Mouse (Mus musculus): ENCODE measurements at regions not wholly inside any gene's neighbourhood (a gene's known extent, or its start where the extent isn't known, plus 50 kb on each side); places are given as distances from the start of the nearest gene placed in this dataset.

GRCm38 (mm10) chr13:51939262-51939661 is 92.8 kb downstream of the Gadd45g start:
- no peaks in the 10 kb centered on the region for H3K4me1 ChIP-seq (ENCODE audit: control insufficient read depth, insufficient read depth, low read depth, low read length)
- WGBS = 92% methylated on average over 4 of the region's 4 CpGs
- no peak overlapping the region for H3K27ac ChIP-seq (ENCODE audit: low read depth, low read length)
- H3K9ac ChIP-seq (ENCODE audit: low read depth, low read length) = no peak overlapping the region
- H3K4me3 ChIP-seq (ENCODE audit: low read length) = no peak overlapping the region
- no peak for ATAC-seq
- H3K27me3 ChIP-seq (replicated peaks; ENCODE audit: control insufficient read depth, insufficient read depth, low read length) = no peaks in the 10 kb centered on the region
- H3K36me3 ChIP-seq (ENCODE audit: control insufficient read depth, insufficient read depth, low read length) = no peaks in the 10 kb centered on the region
- H3K4me2 ChIP-seq (ENCODE audit: low read length) = no peak overlapping the region
- no peaks in the 10 kb centered on the region for H3K9me3 ChIP-seq (ENCODE audit: control insufficient read depth, low read length)

- no peak for ATAC-seq
- WGBS = 92% methylated on average over 6 of the region's 6 CpGs
- Histone ChIP-seq H3K4me3 (ENCODE audit: low read length) (no peak overlapping the region), H3K9me3 (ENCODE audit: control insufficient read depth, low read length) (no peaks in the 10 kb centered on the region), H3K4me2 (ENCODE audit: low read length) (no peak overlapping the region), H3K27ac (ENCODE audit: low read depth, low read length) (no peak overlapping the region), H3K27me3 (replicated peaks; ENCODE audit: control insufficient read depth, insufficient read depth, low read length) (no peaks in the 10 kb centered on the region), H3K4me1 (ENCODE audit: control insufficient read depth, insufficient read depth, low read depth, low read length) (no peaks in the 10 kb centered on the region), H3K9ac (ENCODE audit: low read depth, low read length) (no peak overlapping the region), H3K36me3 (ENCODE audit: control insufficient read depth, insufficient read depth, low read length) (no peaks in the 10 kb centered on the region)
Observed at GRCm38 (mm10) chr13:51939715-51940114, 93.2 kb downstream of the Gadd45g start.

- no peaks in the 10 kb centered on the region for H3K36me3 ChIP-seq (ENCODE audit: control insufficient read depth, insufficient read depth, low read length)
- WGBS = 57% methylated on average over 3 of the region's 3 CpGs
- no peak overlapping the region for H3K9ac ChIP-seq (ENCODE audit: low read depth, low read length)
- no peak overlapping the region for H3K4me3 ChIP-seq (ENCODE audit: low read length)
- peak; percentile 73 for ATAC-seq
- H3K4me2 ChIP-seq (ENCODE audit: low read length) = no peak overlapping the region
- no peak overlapping the region for H3K27ac ChIP-seq (ENCODE audit: low read depth, low read length)
- no peaks in the 10 kb centered on the region for H3K4me1 ChIP-seq (ENCODE audit: control insufficient read depth, insufficient read depth, low read depth, low read length)
- no peaks in the 10 kb centered on the region for H3K27me3 ChIP-seq (replicated peaks; ENCODE audit: control insufficient read depth, insufficient read depth, low read length)
- H3K9me3 ChIP-seq (ENCODE audit: control insufficient read depth, low read length) = no peaks in the 10 kb centered on the region
Observed at GRCm38 (mm10) chr13:51946171-51946570, 99.7 kb downstream of the Gadd45g start.

GRCm38 (mm10) chr13:51948896-51949295 is 102.4 kb downstream of the Gadd45g start:
- ATAC-seq = no peak
- H3K4me3 ChIP-seq (ENCODE audit: low read length) = no peak overlapping the region
- WGBS = 65% methylated on average over 3 of the region's 3 CpGs
- no peaks in the 10 kb centered on the region for H3K27me3 ChIP-seq (replicated peaks; ENCODE audit: control insufficient read depth, insufficient read depth, low read length)
- H3K27ac ChIP-seq (ENCODE audit: low read depth, low read length) = no peak overlapping the region
- no peak overlapping the region for H3K9ac ChIP-seq (ENCODE audit: low read depth, low read length)
- H3K36me3 ChIP-seq (ENCODE audit: control insufficient read depth, insufficient read depth, low read length) = no peaks in the 10 kb centered on the region
- no peaks in the 10 kb centered on the region for H3K9me3 ChIP-seq (ENCODE audit: control insufficient read depth, low read length)
- no peaks in the 10 kb centered on the region for H3K4me1 ChIP-seq (ENCODE audit: control insufficient read depth, insufficient read depth, low read depth, low read length)
- no peak overlapping the region for H3K4me2 ChIP-seq (ENCODE audit: low read length)

GRCm38 (mm10) chr13:51951506-51952038 is 105.1 kb downstream of the Gadd45g start:
- Histone ChIP-seq H3K27ac (ENCODE audit: low read depth, low read length) (no peak overlapping the region), H3K4me2 (ENCODE audit: low read length) (no peak overlapping the region), H3K4me3 (ENCODE audit: low read length) (no peak overlapping the region), H3K27me3 (replicated peaks; ENCODE audit: control insufficient read depth, insufficient read depth, low read length) (no peaks in the 10 kb centered on the region), H3K9ac (ENCODE audit: low read depth, low read length) (no peak overlapping the region), H3K36me3 (ENCODE audit: control insufficient read depth, insufficient read depth, low read length) (no peaks in the 10 kb centered on the region), H3K4me1 (ENCODE audit: control insufficient read depth, insufficient read depth, low read depth, low read length) (no peaks in the 10 kb centered on the region), H3K9me3 (ENCODE audit: control insufficient read depth, low read length) (no peaks in the 10 kb centered on the region)
- 85% methylated on average over 7 of the region's 7 CpGs for WGBS
- no peak for ATAC-seq

- Histone ChIP-seq H3K27me3 (replicated peaks; ENCODE audit: control insufficient read depth, insufficient read depth, low read length) (no peaks in the 10 kb centered on the region), H3K9me3 (ENCODE audit: control insufficient read depth, low read length) (no peaks in the 10 kb centered on the region), H3K4me3 (ENCODE audit: low read length) (no peak overlapping the region), H3K36me3 (ENCODE audit: control insufficient read depth, insufficient read depth, low read length) (no peaks in the 10 kb centered on the region), H3K27ac (ENCODE audit: low read depth, low read length) (no peak overlapping the region), H3K9ac (ENCODE audit: low read depth, low read length) (no peak overlapping the region), H3K4me1 (ENCODE audit: control insufficient read depth, insufficient read depth, low read depth, low read length) (no peaks in the 10 kb centered on the region), H3K4me2 (ENCODE audit: low read length) (no peak overlapping the region)
- no peak for ATAC-seq
- 79% methylated on average over 4 of the region's 4 CpGs for WGBS
Observed at GRCm38 (mm10) chr13:51953084-51953483, 106.6 kb downstream of the Gadd45g start.

GRCm38 (mm10) chr13:51953569-51953968 is 107.1 kb downstream of the Gadd45g start:
- Histone ChIP-seq H3K27ac (ENCODE audit: low read depth, low read length) (no peak overlapping the region), H3K4me3 (ENCODE audit: low read length) (no peak overlapping the region), H3K27me3 (replicated peaks; ENCODE audit: control insufficient read depth, insufficient read depth, low read length) (no peaks in the 10 kb centered on the region; the same call in 1 of the 2 replicates), H3K36me3 (ENCODE audit: control insufficient read depth, insufficient read depth, low read length) (no peaks in the 10 kb centered on the region), H3K9ac (ENCODE audit: low read depth, low read length) (no peak overlapping the region), H3K4me1 (ENCODE audit: control insufficient read depth, insufficient read depth, low read depth, low read length) (no peaks in the 10 kb centered on the region), H3K9me3 (ENCODE audit: control insufficient read depth, low read length) (no peaks in the 10 kb centered on the region), H3K4me2 (ENCODE audit: low read length) (no peak overlapping the region)
- ATAC-seq = no peak
- WGBS = 73% methylated on average over 8 of the region's 8 CpGs

GRCm38 (mm10) chr13:51957101-51957500 is 110.6 kb downstream of the Gadd45g start:
- 85% methylated on average over 8 of the region's 8 CpGs for WGBS
- no peak overlapping the region for H3K27ac ChIP-seq (ENCODE audit: low read depth, low read length)

GRCm38 (mm10) chr13:51959591-51959990 is 113.1 kb downstream of the Gadd45g start:
- Histone ChIP-seq H3K4me3 (ENCODE audit: low read length) (no peak overlapping the region), H3K9ac (ENCODE audit: low read depth, low read length) (no peak overlapping the region), H3K4me2 (ENCODE audit: low read length) (no peak overlapping the region), H3K4me1 (ENCODE audit: control insufficient read depth, insufficient read depth, low read depth, low read length) (peaks cover 5% of the 10 kb centered on the region), H3K9me3 (ENCODE audit: control insufficient read depth, low read length) (no peaks in the 10 kb centered on the region), H3K27me3 (replicated peaks; ENCODE audit: control insufficient read depth, insufficient read depth, low read length) (no peaks in the 10 kb centered on the region; the same call in 1 of the 2 replicates), H3K36me3 (ENCODE audit: control insufficient read depth, insufficient read depth, low read length) (no peaks in the 10 kb centered on the region), H3K27ac (ENCODE audit: low read depth, low read length) (no peak overlapping the region)
- WGBS = 91% methylated on average over 8 of the region's 8 CpGs
- no peak for ATAC-seq

More at GRCm38 (mm10) chr13:51957101-51957500, 110.6 kb downstream of the Gadd45g start:
- Histone ChIP-seq H3K4me1 (ENCODE audit: control insufficient read depth, insufficient read depth, low read depth, low read length) (no peaks in the 10 kb centered on the region), H3K9ac (ENCODE audit: low read depth, low read length) (no peak overlapping the region), H3K4me2 (ENCODE audit: low read length) (no peak overlapping the region), H3K36me3 (ENCODE audit: control insufficient read depth, insufficient read depth, low read length) (no peaks in the 10 kb centered on the region), H3K9me3 (ENCODE audit: control insufficient read depth, low read length) (no peaks in the 10 kb centered on the region), H3K4me3 (ENCODE audit: low read length) (no peak overlapping the region), H3K27me3 (replicated peaks; ENCODE audit: control insufficient read depth, insufficient read depth, low read length) (no peaks in the 10 kb centered on the region; the same call in 1 of the 2 replicates)
- ATAC-seq = no peak

GRCm38 (mm10) chr13:51960262-51960661 is 113.8 kb downstream of the Gadd45g start:
- no peak overlapping the region for H3K9ac ChIP-seq (ENCODE audit: low read depth, low read length)
- no peak overlapping the region for H3K4me3 ChIP-seq (ENCODE audit: low read length)
- H3K4me1 ChIP-seq (ENCODE audit: control insufficient read depth, insufficient read depth, low read depth, low read length) = peaks cover 6% of the 10 kb centered on the region
- no peaks in the 10 kb centered on the region for H3K9me3 ChIP-seq (ENCODE audit: control insufficient read depth, low read length)
- ATAC-seq = no peak
- no peak overlapping the region for H3K4me2 ChIP-seq (ENCODE audit: low read length)
- H3K36me3 ChIP-seq (ENCODE audit: control insufficient read depth, insufficient read depth, low read length) = no peaks in the 10 kb centered on the region
- H3K27ac ChIP-seq (ENCODE audit: low read depth, low read length) = no peak overlapping the region
- WGBS = 87% methylated on average over 4 of the region's 4 CpGs
- no peaks in the 10 kb centered on the region; the same call in 1 of the 2 replicates for H3K27me3 ChIP-seq (replicated peaks; ENCODE audit: control insufficient read depth, insufficient read depth, low read length)

All from hindbrain, embryonic 16.5 days (tissue).